Mouse (Mus musculus) lung, postnatal 10 days (tissue): Measurements from ENCODE around the gene Gpn1.
"Not testable (repeated sequence)": the region's sequence is repeated elsewhere in the genome, so short reads cannot be mapped to it uniquely, and the experiment has no call there.

Source experiments
- DNase-seq: peaks from one replicate; pipeline ENCODE4 v3.0.0; 2021

Gene Gpn1

DNA sequence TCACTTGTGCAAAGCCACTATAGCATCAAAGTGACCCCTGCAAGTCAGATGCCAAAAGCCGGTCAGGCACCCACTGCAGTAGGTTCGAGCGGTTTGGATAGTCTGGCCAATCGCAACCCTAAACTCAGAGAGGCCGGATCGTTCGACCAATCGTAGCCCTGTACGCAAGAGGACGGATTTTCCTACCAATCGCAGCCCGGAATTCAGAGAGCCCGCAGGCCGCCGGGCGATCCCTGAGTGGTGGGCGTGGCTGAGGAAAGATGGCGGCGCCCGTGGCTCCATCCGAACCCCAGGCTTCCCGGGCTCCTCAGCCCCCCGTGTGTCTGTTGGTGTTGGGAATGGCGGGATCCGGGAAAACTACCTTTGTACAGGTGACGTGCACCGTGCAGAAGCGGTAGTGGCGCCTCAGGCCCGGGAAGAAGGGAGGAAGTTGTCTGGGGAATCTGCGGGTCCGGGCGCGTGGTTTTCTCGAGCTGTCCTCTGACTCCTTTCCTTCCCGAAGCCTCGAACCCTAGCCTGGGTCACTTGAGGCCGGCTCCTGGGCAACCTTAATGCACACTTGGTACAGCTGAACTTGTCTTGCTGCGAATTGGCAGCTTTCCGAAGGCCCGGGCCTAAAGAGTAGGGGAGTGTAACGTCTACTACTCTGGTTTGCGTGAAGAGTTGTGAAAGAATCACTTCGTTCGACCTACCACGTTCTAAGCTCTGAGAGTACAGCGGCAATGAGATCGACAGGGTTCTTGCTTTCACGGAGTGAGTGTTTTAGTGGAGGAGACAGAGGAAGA lies at the start of gene Gpn1:
Gene Gpn1 (plus strand): TSS at position 229 of the 785 bp plus-strand sequence.
- DNase-seq, result peak; percentile 95

DNA sequence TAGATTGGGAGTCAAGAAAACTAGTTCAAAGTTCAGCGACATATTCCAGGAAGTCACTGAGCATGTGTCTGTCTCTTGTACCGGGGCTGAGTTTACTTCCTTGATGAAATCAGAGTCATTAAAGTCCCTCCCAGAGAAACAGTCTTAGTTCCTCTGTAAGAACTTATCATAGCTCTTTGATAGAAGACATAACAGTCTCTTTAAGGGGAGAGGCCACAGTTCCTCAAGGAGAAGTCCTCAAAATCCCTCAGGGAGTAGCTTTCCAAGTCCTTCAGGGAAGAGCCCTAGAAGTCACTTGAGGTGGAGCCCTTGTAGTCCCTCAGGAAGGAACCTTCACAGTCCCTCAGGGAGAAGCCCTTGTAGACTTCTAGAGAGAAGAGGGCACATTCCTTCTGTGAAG lies 43.2 kb upstream of the Gpn1 start:
- no peak for DNase-seq

DNA sequence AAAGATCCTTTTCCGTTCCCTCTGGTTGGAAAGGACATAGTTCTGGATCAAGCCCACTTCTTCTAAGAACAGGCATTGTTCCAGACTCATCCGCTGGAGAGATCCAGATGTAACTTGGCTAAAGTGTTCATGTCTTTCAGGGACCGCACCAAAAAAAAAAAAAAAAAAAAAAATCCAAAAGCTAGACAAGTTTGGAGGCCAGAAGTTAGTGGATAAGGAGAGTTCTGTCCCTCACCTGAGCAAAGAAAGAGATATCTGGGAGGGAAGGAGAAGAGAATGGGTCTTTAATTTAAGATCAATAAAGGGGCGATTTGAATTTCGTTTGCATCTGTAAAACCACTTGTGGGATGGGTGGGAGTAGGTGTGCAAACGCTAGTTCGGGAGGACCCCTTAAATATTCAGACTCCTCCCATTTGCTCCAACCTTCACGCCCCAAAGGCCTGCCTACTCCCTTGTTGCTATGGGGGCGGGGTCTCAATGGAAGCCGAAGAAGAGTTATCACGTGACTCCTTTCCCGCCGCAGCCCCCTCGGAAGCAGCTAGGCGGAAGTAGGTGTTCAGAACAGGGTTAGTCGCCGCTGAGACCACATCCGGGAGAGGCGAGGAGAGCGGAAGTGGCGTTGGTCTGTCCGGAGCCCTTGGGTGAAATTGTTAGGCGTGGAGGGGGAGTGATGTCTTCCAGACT lies 42.5 kb upstream of the Gpn1 start, which contains the start of gene Zfp512:
Gene Zfp512 (plus strand): TSS at position 554 of the 684 bp plus-strand sequence.
- DNase-seq, result peak; percentile 98

DNA sequence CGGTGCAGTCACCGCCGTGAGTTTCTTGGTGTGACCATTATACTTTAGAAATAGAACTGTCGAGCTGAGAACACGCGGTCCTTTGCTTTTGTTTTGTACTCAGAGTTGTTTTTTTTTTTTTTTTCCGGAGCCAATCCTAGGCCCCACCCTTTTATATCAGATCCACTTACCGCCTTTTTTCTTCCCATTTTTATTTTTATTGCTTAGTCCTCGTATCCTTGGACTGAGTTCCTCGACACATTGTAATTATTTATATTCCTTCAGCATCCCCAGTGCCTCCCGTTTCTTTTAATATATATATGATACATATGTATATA lies 42.0 kb upstream of the Gpn1 start:
- DNase-seq, result no peak

DNA sequence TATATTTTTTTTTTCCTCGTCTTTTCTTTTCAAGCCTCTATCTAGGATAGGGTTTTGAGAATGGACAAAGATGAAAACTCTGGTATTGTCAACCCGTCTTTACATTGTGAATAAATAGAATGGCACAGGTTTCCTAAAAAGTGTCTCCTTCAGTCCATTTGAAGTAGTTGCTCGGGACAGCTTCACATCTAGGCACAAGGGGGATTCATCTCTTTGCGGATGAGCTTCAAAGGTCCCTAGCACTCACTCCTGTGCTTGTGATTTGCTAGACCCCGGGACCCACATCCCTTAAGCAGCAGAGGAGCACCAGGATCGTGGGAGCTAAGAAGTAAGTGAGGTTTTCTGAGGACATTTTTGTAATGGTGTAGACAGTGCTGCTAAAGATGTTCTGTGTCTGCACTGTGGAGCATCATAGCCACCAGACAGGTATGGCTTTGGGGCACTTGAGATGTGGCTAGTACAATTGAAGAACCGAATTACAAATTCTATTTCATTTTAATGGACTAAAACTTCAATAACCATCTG lies 41.6 kb upstream of the Gpn1 start:
- peak; percentile 2 for DNase-seq

DNA sequence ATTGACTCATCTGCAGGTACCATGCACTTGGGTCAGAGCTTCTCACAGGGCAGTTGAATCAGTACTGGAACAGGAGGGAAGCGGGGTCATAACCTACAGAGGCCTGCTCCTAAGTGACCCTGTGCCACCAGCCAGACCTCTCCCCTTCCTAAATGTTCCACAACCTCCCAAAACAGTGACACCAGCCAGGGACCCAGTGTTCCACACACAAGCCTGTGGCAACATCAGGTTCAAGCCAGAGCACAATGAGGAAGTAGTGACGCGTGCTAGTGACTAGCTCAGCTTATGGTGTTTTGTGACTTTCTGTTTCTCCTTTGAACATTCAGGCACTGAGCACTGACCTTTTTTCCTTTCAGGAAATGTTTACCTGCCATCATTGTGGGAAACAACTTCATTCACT lies 26.7 kb upstream of the Gpn1 start:
- peak; percentile 5 for DNase-seq

DNA sequence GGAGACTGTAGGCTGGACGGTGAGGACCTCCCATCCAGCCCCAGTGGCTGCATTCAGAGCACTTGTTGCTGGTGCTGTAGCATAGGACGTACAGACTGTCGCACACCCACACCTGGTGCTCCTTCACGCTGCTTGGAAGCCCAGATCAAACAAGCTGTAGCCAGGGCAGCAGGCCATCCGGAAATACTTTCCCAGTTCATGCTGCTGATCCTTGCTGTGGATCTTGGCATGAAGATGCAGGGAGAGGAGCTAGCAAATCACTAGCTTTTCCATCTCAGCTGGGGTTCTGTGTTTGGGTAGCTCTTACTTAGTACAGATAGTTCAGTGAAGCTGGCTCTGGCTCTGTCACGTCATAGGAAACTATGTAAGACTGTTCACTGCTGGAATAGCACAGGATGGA lies 24.8 kb upstream of the Gpn1 start:
- DNase-seq, result no peak

DNA sequence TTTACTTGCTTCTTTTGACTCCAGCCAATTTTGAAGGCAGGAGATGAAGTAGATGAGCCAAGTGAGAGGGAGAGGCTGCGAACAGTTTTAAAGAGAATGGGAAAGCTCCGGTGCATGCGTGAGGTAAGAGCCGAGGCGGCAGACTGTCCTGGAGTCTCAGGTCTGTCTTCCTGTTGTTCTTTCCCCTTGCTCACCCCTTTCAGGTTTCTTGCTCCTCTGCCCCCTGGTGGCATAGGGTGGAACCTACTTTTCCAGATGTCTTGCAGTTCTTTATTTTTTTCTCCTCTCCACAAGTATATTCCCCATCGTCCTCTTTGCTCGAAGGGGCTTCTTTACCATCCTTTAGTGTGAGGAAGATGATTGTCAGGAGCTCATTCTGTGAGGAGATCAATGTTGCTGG lies 24.2 kb upstream of the Gpn1 start:
- peak; percentile 75 for DNase-seq

DNA sequence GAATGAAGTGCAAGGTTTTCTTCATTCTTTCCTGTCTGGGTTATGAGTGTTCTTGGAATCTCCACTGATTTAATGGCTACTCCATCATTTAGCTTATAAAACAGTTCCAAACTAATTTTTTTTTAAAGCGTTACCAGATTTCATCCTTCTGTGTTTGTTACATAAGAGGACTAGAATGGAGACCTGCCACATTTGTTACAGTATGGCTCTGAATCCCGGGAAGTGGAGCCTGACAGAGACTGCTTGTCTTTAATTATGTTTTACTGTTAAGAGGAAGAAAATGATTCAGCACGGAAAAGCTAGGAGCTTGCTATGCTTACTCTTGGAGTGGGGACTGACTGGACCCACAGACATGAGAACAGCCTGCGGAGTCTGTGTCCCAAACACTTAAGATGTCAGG lies 14.0 kb upstream of the Gpn1 start:
- DNase-seq, result no peak

DNA sequence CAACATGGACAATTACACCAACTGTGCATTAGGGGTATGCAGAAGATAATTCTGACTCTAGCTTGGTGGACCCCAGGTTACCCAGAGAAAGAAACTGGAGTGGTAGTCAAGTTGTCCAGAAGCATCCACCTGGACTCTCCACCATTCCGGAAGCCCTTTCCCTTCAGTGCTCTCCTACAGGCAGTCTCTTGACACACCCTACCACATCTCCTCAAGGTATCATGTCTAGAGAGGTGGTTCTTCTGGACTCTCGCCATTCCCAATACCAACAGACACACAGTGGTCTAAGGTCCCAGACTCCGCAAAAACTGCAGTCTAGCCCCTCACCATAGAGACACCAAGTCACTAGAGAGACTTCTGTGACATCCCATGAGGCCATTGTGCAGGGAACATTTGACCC lies 9.1 kb upstream of the Gpn1 start, which contains the start of gene 4930548H24Rik:
Gene 4930548H24Rik (plus strand): TSS at position 301 of the 400 bp plus-strand sequence.
- no peak for DNase-seq

DNA sequence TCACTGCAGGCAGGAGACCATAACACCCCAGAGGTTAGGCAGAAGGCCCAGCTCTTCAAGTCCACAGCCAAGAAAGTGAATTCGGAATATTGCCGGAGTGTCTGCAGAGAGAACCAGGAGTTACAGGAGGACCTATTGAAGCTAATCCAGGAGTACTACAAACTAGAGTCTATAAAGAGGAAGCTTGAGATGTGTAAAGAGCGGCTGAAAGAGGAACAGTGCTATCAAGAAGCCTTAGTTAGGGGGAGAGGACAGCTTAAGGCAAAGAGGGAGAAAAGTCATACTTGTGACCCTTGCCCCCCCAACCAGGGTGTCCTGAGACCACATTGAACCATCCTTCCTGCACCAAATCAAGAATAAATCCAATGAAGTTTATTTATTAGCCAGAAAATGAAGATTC lies 6.7 kb upstream of the Gpn1 start:
- DNase-seq, result no peak

DNA sequence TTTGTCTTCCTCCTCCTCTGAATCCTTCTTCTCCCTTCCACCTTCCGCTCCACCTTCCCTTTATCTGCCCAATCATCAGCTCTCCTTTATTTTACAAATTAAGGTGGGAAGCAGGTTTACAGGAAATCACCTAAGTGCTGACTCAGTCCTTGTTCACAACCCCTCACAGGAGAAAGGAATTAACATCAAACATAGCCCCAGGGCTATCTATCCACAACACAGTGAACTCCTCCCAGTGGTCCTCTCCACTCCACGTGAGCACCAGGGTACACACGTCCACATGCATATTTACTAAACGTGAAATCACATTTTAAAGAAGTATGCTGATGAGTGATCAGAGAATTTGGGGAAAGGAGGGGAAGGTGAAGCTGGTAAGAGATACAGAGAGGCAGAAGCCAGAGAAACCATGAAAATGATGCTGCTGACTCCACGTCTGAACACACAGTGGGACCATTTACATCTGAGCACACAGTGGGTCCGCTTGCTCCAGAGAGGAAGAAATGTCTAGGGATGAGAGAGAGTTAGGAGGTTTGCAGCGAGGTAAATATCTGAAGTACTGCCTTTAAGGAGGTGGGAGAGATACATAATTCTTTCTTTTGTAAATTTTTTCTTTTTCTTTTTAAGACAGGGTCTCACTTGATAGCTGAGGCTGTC lies 5.3 kb upstream of the Gpn1 start:
- DNase-seq, result no peak

DNA sequence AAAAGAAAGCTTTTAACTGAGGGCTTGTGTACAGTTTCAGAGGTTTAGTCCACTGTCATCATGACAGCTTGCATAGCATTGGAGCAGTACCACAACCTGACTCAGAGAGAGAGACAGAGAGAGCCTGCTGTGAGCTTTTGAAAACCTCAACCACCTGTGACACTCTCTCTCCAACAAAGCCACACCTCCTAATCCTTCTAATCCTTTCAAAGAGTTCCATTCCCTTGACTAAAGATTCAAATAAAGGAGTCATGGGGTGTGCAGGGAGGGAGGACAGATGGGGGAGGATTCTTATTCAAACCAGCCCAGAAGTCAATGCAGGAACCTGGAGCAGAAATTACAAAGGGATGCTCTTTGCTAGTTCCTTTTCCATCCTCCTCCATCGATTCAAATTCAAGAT lies 2.5 kb upstream of the Gpn1 start:
- DNase-seq, result no peak

DNA sequence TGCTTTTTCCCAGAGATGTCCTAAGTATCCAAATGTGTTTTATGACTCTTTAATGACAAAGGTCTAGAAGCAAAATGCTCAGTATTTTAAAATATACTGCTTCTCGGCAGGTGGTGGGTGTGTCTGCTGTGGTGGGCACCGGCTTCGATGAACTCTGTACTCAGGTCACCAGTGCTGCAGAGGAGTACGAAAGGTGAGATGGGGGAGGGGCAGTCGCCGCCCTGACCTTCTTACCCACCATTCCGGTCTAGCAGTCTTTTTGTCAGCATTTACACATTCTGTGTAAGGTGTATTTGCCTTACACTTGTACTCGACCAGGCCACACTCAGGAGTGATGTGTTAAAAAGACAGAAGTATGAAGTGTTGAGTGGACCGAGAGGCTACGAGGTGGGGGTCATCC lies 10.3 kb downstream of the Gpn1 start:
- no peak for DNase-seq

DNA sequence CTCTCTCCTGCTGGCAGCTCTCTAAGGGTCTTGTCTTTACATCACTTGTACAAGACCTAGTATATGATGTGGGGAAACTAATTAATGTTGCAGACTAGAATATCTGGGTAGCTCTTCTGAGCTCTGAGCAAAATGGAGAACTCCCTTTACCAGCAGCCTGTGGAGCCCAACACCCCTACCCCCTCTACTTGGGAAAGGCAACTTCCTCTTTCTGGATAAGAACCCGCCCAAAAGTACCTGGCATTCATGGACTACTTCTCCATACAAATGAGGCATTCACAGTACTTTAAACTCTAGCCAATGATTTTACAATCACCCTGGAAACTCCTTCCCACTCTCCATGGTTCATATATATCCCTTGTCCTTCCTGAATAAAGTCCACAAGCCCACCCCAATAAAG lies 17.9 kb downstream of the Gpn1 start:
- DNase-seq, result no peak

DNA sequence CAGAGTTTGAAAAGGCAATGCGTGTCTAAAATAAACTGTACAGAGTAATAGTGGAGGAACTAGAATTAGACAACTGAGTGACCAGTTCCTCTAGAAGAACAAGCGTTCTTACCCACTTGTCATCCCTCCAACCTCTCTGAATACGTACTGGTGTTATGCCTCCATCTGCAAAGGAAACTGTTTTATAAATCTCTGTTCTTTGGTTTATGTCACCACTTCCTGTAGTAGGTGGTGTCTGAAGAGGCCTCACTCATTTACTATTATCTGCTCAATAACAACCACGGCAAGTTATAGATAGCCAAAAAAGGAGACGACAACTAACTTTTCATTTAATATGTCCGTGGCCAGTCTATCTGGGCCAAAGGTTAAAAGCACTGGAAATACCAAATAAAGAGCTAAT lies 26.0 kb downstream of the Gpn1 start:
- DNase-seq, result no peak

DNA sequence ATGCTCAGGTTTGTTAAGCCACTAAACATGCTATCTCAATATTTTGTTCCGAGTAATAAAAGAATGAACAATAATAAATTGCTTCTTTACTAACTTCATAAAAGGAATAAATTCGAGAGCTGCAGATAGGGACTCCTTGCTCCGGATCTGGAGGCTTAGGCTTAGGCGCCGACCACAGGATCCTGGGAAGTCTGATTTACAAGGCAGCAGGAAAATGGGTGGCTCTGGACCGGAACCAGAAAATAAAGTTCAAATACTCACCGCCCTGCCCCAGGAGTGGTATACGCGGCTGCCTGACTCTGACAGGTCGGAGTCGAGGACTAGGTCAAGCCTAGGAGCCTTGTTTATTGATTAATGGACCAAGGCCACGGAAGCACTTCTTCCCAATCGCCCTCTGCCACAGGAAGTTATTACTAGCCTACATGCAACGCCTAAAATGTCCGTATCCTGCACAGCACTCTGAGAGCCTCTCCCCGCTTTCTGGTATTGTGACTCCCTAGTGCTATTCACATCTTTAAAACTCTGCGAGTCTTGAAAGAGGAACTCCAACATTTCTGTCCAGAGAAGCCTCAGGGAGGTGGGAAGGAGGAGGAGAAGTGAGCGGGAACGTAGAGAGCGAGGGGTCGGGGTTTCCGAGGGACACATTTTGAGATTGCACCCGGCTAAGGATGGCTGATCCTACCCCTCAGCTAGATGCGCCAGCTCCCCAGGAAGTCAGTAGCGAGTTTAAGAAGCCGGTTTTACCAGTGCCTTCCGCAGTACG lies 32.0 kb downstream of the Gpn1 start, which contains the start of gene Slc4a1ap:
Gene Slc4a1ap (plus strand): TSS at position 642 of the 763 bp plus-strand sequence.
- DNase-seq, result peak; percentile 85

DNA sequence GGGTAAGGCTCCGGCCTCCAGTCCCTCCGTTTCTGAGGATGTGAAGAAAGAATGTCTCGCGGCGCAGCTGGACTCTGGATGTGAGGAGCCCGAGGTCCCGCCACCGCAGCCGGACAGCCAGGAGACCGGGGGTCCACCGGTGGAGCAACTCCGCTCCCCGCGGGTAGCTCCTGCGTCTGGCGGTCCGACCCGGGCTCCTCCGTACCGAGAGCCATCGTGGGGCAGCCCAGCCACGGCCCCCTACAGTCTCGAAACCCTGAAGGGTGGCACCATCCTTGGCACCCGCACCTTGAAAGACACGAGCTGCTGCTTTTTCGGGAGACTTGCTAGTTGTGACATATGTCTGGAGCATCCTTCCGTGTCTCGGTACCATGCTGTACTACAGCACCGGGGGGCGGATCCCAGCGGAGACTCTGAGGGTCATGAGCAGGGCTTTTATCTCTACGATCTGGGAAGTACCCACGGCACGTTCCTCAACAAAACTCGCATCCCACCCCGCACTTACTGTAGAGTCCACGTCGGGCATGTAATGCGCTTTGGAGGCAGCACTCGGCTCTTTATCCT lies 32.7 kb downstream of the Gpn1 start:
- no peak for DNase-seq

DNA sequence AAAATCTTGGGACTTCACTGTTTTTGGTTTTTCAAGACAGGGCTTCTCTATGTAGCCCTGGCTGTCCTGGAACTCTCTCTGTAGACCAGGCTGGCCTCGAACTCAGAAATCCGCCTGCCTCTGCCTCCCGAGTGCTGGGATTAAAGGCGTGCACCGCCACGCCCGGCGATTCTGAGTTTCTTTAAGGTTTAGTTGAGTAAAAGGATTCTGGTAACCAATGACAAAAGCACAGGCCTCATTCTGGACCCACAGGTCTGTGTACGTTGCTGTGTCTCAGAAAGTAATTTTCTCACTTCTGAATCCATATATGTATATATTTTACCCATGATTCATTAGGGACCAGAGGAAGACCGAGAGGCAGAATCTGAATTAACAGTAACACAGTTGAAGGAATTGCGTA lies 33.2 kb downstream of the Gpn1 start, which contains the start of gene Supt7l:
Gene Supt7l (minus strand): TSS at position 101 of the 400 bp plus-strand sequence.
- not testable (repeated sequence) for DNase-seq

DNA sequence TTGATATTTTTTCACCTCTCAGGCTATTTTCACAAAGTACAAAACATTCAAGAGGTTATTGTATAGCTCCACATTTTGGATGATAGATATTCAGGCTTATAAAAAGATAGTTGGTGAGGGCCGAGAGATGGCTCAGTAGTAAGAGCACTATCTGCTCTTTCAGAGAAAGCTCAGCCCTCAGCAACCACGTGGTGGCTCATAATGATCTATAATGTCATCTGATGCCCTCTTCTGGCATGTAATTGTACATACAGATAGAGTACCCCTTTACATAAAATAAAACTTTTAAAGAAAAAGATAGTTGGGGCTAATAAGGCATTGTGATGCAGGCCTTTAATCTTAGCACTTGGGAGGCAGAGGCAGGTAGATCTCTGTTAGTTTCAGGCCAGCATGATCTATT lies 34.0 kb downstream of the Gpn1 start:
- DNase-seq, result no peak

DNA sequence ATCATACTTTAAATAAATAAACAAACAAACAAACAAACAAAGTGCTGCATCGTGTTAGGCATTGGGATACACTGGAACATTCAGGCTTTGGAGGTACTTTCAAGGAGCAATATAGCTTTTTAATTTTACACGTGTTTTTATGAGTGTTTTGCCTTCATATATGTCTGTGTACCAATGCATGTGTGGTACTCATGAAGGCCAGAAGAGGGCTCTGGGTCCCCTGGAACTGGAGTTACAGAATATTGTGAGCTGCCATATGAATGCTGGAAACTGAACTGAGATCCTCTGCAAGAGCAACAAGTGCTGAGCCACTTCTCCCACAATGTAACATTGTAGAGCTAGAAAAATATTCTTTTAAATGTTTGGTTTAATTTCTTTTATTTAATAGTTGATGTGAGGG lies 40.7 kb downstream of the Gpn1 start:
- DNase-seq, result no peak

DNA sequence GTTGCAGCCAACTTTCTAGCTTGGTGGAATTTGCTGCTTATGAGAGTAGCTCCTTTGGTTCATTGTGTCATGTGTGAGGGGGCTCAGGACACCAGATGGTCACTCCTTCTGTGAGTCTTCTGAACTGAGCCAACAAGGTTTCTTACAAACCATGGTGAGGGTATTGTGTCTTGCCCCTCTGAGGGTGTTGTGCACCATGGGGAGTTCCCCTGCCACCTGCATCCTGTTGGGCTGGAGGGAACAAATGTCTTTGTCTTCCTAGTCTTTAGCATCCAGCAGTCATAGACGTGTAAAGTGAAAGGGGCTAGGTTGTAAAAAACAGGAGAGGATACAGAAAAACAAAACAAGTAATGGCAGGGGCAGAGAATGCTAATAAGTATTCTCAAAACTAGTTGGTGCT lies 64.9 kb downstream of the Gpn1 start:
- no peak for DNase-seq
